Mouse (Mus musculus) ES-E14 (cell line): Measurements from ENCODE around the gene Gng7.

Experiments
- CHD2 ChIP-seq: IDR thresholded peaks from 2 replicates; pipeline ENCODE4 v1.6.1; 2014; ENCODE audit warnings: mild to moderate bottlenecking, low read depth, low read length, inconsistent platforms
- HCFC1 ChIP-seq: IDR thresholded peaks from 2 replicates; pipeline ENCODE4 v1.6.1; 2012; ENCODE audit warnings: low read length, inconsistent platforms, borderline replicate concordance; ENCODE audit not compliant: insufficient read depth
- MAFK ChIP-seq: IDR thresholded peaks from 2 replicates; pipeline ENCODE4 v1.6.1; 2014; ENCODE audit warnings: mild to moderate bottlenecking, low read depth, low read length, inconsistent platforms; ENCODE audit not compliant: insufficient read depth
- ZC3H11A ChIP-seq: IDR thresholded peaks from 2 replicates; pipeline ENCODE4 v1.6.1; 2012; ENCODE audit warnings: low read depth, mild to moderate bottlenecking, inconsistent platforms, low read length, borderline replicate concordance
- ZNF384 ChIP-seq: IDR thresholded peaks from 2 replicates; pipeline ENCODE4 v1.6.1; 2012; ENCODE audit warnings: low read depth, low read length, inconsistent platforms

DNA sequence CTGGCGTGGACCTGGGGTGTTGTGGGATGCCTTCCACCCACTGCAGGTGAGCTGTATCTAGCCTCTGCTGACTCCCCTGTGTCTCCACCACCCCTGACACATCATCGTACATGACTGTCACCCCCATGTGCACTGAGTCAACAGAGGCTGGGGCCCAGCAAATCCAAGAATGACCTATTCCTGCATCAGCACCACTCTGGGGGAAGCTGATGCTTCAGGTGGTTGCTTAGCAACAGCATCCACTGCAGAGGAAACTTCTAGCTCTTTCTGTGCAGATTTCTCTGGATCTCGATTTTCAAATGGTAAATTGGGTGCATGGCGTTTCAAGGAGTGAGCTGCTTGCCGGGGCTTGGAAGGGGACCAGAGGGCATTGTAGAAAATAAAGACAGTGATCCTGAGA, 21.5 kb downstream of the Gng7 start:
- TF ChIP-seq ZC3H11A (no peak), MAFK (no peak), CHD2 (no peak), ZNF384 (no peak), HCFC1 (no peak)
